Mouse (Mus musculus) retina, embryonic 14.5 days (tissue): Measurements from ENCODE around the gene Spg7.
"Not testable (repeated sequence)": the region's sequence is repeated elsewhere in the genome, so short reads cannot be mapped to it uniquely, and the experiment has no call there.

Source experiments
- DNase-seq: peaks from one replicate; pipeline ENCODE4 v3.0.0-alpha.2; 2015; ENCODE audit warnings: low spot score

The Spg7 gene

DNA sequence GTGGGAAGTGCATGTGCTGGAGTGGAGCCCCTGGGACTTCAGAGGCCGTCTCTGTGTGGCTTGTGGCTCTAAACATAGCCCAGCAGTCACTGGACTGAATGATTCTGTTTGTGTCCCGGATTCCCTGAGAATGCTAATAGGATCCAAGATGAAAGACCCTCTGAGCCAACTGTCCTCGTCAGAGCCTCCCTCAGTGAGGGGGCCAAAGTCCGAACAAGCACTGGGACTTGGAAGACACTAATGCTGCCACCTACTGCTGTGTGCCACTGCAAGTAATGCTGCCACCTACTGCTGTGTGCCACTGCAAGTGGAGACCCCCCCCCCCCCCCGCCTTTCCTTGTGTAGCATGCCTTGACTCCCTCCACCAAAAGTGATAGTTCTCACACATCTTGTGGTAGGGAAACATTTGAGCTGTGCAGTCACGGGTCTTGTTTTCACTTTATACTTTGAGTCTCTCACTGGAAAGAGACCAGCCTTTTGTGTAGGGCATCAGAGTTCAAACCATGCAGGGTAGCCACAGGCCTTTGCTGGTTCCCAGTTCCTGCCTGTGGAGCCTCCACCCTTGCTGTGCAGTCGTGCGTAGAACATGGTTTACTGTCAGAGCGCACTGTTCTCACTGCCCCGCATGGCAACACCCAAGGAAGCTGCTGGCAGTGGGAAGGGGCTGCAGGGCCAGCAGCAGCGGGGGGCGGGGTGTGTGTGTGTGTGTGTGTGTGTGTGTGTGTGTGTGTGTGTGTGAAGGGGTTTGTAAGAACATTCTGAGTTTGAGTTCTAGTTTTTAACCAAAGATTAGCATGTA lies 35.2 kb downstream of the Spg7 start:
- no peak for DNase-seq

GRCm38 (mm10) chr8:123100288-123100687 lies 37.5 kb downstream of the Spg7 start:
- DNase-seq, result no peak

DNA sequence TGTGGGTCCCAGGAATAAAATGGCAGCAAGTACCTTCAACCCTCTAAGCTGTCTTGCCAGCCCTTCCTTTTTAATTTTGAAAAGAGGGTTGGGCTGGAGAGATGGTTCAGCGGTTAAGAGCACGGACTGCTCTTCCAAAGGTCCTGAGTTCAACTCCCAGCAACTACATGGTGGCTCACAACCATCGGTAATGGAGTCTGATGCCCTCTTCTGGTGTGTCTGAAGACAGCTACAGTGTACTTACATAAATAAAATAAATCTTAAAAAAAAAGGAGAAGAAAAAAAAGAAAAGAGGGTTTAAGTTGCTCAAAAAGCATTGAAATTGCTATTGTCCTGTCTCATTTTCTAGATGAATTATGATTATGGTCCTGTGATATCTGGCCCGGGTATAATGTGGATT lies 38.5 kb downstream of the Spg7 start:
- no peak for DNase-seq

DNA sequence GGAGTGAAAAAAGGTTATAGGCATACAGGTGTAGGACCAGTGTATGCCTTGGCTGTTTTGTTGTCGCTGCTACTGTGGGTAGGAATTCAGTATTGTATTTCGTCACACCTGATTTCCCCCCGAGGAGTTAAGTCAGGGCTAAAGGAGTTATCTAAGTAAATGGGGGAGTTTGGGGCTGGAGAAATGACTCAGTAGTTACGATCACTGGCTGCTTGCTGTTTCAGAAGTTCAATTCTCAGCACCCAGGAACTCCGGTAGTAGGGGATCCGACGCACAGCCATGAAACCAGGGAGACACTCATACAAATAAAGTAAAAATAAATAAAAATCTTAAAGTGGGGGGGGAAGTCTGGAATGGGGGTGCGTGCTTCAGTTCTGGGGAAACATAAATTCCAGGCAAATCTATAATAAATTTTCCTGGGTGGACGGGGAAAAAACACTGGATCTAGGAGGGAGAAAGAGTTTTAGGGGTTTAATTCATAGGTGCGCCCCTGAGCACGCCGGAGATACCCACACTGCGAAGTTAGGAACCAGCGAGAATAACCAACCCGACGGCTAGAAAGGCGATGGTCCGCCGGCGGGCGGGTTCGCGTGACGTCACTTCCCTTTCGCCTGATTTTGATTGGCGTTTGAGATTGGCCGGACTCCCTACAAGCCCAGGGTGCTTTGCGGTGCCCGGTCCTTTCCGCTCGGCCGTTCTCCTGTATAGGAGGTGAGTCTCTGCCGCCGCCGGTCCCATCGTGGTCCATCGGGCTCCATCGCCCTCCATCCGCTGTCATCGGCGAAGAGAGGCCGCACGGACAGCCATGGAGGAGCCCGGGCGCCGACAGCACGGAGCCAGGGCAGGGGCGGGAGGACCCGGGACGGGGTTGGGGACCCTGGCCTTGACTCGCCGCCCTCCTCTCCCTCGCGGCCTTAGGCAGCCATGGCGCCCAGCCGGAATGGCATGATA lies 39.3 kb downstream of the Spg7 start, which contains the start of gene Rpl13:
Gene Rpl13 (plus strand): TSS at position 616 of the 951 bp plus-strand sequence.
- peak; percentile 99 for DNase-seq

DNA sequence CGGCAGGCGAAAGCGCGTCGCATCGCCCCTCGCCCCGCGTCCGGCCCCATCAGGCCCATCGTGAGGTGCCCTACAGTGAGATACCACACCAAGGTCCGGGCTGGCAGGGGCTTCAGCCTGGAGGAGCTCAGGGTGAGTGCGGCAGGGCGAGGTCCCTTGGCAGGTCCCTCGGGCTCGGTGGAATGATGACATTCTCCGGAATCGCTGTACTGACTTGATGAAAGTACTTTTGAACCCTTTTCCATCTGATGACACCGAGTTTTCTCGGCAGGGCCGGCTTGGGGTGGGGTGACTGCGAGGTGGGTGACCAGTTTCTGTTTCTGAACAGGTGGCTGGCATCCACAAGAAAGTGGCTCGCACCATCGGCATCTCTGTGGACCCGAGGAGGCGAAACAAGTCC lies 40.1 kb downstream of the Spg7 start:
- DNase-seq, result not testable (repeated sequence)

DNA sequence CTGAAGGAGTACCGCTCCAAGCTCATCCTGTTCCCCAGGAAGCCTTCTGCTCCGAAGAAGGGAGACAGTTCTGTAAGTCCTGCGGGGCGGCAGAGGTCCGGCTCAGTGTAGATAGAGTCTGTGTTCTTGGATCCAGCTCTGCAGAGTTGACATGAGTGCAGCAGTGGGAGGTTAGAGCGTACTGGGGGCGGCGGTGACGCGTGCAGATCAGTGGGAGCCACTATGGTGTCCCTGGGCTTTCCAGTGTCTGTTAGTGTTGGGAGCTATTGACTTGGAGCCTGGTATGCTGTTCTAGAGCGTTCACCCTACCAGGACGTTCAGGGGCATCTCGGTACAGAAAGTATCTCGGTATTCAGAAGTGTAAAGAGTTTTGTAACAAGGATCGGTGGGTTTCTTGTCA lies 40.5 kb downstream of the Spg7 start:
- no peak for DNase-seq

- no peak for DNase-seq
These were observed 41.5 kb downstream of the Spg7 start for GRCm38 (mm10) chr8:123104046-123104767.

- DNase-seq, result peak; percentile 80
These were observed 43.0 kb downstream of the Spg7 start for GRCm38 (mm10) chr8:123105553-123106326.

GRCm38 (mm10) chr8:123106531-123106930 lies 43.8 kb downstream of the Spg7 start:
- peak; percentile 49 for DNase-seq

DNA sequence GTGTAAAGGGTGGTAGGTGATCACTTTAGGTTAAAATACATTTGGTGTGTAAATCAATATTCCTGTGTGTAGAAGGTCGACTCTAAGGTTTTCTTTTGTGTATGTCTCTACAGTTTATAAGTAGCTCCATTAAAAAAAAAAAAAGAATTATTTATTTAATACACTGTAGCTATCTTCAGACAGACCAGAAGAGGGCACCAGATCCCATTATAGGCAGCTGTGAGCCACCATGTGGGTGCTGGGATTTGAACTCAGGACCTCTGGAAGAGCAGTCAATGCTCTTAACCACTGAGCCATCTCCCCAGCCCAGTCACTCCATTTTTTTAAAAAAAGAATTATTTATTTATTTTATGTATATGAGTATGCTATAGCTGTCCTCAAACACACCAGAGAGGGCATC lies 45.3 kb downstream of the Spg7 start:
- DNase-seq, result no peak

- DNase-seq, result no peak
These were observed 46.2 kb downstream of the Spg7 start for GRCm38 (mm10) chr8:123108953-123109352.

GRCm38 (mm10) chr8:123110649-123111048 lies 47.9 kb downstream of the Spg7 start:
- peak; percentile 81 for DNase-seq

DNA sequence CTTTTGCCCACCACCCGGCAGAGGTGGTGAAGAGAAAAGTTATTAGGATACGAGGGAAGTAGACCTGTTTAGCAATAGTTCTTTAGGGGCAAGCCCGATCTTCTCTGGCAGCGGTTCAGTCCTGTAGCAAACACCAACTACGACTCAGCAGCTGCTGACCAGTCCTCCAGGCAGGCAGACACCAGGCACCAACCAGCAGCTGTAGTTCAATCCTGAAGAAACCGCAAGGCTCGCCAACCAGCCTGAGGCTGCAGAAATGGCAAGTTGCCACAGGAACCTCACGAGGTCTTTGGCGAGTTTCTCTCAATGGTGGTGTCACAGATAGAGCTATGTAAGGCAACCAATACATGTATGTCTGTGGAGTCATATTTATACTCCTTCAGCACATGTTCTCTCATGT lies 50.1 kb downstream of the Spg7 start:
- no peak for DNase-seq

DNA sequence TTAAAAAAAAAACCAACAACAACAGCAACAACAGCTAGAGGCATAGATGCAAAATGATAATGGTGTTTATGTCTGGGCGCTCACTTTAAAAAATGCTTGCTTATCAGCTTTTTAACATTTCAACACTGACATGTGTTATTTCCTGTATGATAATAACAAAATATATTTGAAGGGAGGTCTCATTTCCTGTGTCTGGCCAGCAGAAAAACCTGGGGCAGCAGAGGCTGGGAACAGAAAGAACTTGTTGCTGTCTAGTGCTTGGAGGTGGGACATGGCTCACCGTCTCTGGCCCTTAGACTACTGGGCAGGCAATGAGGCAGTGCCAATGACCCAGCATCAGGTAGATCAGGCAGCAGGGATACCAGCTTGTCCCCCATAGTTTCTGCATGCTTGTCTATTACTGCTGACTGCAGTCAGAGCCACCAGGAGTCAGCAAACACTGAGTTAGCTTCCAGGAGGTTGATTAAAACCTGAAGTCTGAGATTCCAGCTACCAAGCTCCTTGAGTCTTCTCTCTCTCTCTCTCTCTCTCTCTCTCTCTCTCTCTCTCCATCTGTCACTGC lies 51.2 kb downstream of the Spg7 start:
- DNase-seq, result no peak

- DNase-seq, result no peak
These were observed 51.9 kb downstream of the Spg7 start for GRCm38 (mm10) chr8:123114644-123115043.

DNA sequence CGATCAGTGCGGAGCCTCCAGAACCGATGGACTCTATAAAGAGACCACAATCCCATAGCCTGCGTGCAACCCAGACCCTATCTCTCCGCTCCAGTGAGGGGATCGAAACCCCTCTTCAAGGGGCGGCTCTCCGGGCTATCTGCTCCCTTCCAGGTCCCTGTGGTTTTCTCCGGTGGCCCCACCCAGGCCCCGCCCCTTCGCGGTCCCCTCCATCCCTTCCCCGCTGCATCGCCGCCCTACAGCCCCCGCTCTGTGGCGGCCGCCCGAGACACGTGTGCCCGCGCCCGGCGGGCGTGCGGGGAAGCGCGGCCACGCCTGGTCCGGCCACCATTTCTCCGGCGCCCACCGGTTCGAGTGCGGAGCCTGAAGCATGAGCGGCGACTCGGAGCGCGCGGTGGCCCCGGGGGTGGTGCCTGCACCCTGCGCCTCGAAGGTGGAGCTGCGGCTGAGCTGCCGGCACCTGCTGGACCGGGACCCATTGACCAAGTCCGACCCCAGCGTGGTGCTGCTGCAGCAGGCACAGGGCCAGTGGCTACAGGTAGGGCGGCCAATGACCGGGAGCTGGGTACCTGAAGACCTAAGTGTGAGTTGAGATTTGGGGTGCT lies 54.5 kb downstream of the Spg7 start, which contains the start of gene Cpne7:
Gene Cpne7 (plus strand): TSS at position 248 of the 605 bp plus-strand sequence.
- DNase-seq, result peak; percentile 34

DNA sequence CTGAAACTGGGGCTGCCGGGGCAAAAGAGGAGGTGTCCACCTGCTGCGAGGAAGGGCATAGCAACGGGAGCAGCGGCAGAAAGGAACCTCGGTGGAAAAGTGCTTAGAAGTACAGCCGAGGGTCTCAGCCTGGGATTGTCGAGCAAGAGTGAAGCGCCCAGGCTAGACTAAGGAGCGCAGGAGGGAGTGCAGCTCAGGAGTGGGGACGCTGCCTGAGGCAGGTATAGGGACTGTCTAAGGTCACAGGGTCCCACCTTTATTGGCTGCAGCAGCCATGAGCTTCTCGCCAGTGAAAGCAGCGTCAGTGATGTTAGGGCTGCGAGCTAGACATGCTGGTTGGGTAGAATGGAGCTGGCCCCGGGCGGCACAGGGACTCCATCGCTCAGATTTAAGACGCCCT lies 55.0 kb downstream of the Spg7 start:
- no peak for DNase-seq

DNA sequence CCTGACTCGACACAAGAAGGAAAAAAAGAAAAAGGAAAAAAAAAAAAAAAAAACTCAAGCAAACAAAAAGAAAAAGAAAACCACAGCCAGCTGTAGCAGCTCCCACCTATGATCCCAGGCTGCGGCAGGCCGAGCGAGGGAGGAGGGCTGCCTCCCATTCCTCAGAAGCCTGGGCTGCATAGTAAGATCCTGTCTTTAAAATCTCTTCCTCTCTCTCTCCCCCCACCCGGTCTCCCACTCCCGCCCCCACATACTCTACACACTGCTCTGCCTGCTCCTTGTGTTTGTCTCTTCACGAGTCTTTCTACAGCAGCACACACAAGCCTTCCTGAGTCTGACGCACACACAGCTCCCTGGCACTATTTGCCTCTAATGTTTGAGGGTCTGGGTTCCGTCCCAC lies 59.3 kb downstream of the Spg7 start:
- no peak for DNase-seq

- no peak for DNase-seq
These were observed 59.9 kb downstream of the Spg7 start for GRCm38 (mm10) chr8:123122670-123123069.

GRCm38 (mm10) chr8:123126193-123126816 lies 63.6 kb downstream of the Spg7 start:
- DNase-seq, result peak; percentile 68
